Mouse (Mus musculus): ENCODE measurements around the gene Cdkal1. TPM values are rescaled to one million over a fixed set of nuclear protein-coding genes. Genes with fewer than 3 reads are reported as not detected.

The Cdkal1 gene
- total and polyA plus RNA-seq, 3 experiments: 8.7 to 13.7 (median 9.5) TPM

DNA sequence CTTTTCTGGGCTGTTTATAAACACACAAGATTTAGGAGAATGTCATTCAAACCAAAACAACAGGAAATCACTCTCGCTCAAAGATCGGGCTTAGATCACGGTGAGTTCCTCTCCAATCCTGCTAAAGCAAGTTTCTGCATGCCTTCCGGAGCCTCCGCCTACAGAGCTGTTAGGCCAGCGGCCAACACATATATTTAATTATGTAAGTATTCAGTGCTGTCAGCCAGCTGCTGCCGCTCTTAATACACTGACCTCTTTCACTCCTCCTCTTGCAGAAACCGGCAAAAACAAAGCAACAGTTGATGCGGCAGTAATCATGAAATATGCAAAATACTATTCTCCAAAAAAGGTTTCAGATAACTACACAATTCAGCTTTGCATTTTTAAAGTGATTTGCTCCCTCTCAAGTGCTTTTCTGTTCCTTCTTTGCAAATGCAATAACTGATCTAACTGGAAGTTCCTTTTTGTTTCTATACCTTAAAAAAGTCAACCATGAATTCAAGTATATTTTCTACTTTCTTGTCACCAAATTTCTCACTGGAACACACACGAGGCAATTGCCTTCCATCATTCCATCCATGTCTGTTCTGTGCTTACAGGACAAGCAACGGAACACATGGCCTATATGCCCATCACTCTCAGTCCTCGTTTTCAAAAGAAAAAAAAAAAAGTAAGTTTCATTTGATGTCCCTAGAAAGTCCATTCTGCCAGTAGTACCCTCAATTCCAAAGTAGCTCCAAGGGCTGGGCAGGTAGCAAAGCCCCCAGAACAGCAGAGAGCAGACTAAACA lies 85.6 kb downstream of the Cdkal1 start:
- Histone ChIP-seq H3K27ac (ENCODE audit: insufficient read depth, low read depth) (no peak overlapping the region), H3K9me3 (replicated peaks; ENCODE audit: low read length) (no peaks in the 10 kb centered on the region), H3K79me2 (replicated peaks; ENCODE audit: control insufficient read depth, extremely low read depth, insufficient read depth, poor library complexity, severe bottlenecking) (no peaks in the 10 kb centered on the region), H3K36me3 (replicated peaks in 1 of 2; ENCODE audit: control insufficient read depth in 1 of 2, insufficient read depth in 1 of 2, low read length in 1 of 2) (peaks cover 4 to 17% of the 10 kb centered on the region in 2 experiments), H3K9ac (ENCODE audit: insufficient read depth, low read depth) (no peak overlapping the region), H3K4me3 (replicated peaks in 1 of 3; ENCODE audit: low read depth in 2 of 3, low read length in 2 of 3, poor library complexity in 1 of 3) (no peak overlapping the region), H3K4me2 (ENCODE audit: insufficient read depth, low read depth, poor library complexity, severe bottlenecking) (no peak overlapping the region), H3K27me3 (replicated peaks) (no peaks in the 10 kb centered on the region), H3K4me1 (ENCODE audit: control insufficient read depth in 1 of 2, insufficient read depth in 2 of 2) (peaks cover 0 to 57% of the 10 kb centered on the region in 2 experiments; a peak in 2 of 4 replicates)
- in situ Hi-C loops (cut with MboI; ENCODE audit: low pct_ligation_motif_present, low pct_unique_long_range_greater_than_20kb, low sequenced_read_pairs): no loop called here
- DNase-seq (ENCODE audit: extremely low read depth): no peak
- dilution Hi-C loops (cut with MboI; ENCODE audit: extremely low pct_ligation_motif_present, extremely low pct_unique_long_range_greater_than_20kb, low sequenced_read_pairs): no loop called here
- TF ChIP-seq NRF1 (IDR thresholded peaks at IDR 0.05; ENCODE audit: low read depth, low read length): no peak
- TF ChIP-seq JUN (IDR thresholded peaks at IDR 0.05; ENCODE audit: insufficient read depth, low read depth, low read length): no peak
- no peak for TF ChIP-seq PAX5 (IDR thresholded peaks at IDR 0.05; ENCODE audit: low read length)
- no peak for TF ChIP-seq CTCF (conservative IDR thresholded peaks at IDR 0.05 in 1 of 2, IDR thresholded peaks at IDR 0.05 in 1 of 2; ENCODE audit: low read depth in 2 of 2, low read length in 2 of 2)
- no peak for TF ChIP-seq ETS1 (conservative IDR thresholded peaks at IDR 0.05; ENCODE audit: low read depth, low read length)
- TF ChIP-seq IRF4 (IDR thresholded peaks at IDR 0.05; ENCODE audit: low read depth, low read length): no peak
- TF ChIP-seq GABPA (IDR thresholded peaks at IDR 0.05; ENCODE audit: insufficient replicate concordance, low read depth, low read length): no peak
- TF ChIP-seq JUND (conservative IDR thresholded peaks at IDR 0.05; ENCODE audit: low read depth, low read length): no peak
- TF ChIP-seq MXI1 (IDR thresholded peaks at IDR 0.05; ENCODE audit: low read depth, low read length): no peak
- TF ChIP-seq MEF2A (IDR thresholded peaks at IDR 0.05; ENCODE audit: borderline replicate concordance, low read depth, low read length): no peak
- no peak for TF ChIP-seq E2F4 (IDR thresholded peaks at IDR 0.05; ENCODE audit: insufficient replicate concordance, low read depth, low read length)
- no peak for TF ChIP-seq NELFE (IDR thresholded peaks at IDR 0.05; ENCODE audit: low read depth, low read length)
- no peak for TF ChIP-seq SIN3A (IDR thresholded peaks at IDR 0.05; ENCODE audit: low read length)
- no peak for TF ChIP-seq RAD21 (IDR thresholded peaks at IDR 0.05; ENCODE audit: low read depth, low read length)
- no peak for TF ChIP-seq CHD2 (IDR thresholded peaks at IDR 0.05; ENCODE audit: low read length)
- no peak for TF ChIP-seq POLR2A (IDR thresholded peaks at IDR 0.05; ENCODE audit: low read depth, low read length)
- no peak for TF ChIP-seq KAT2A (IDR thresholded peaks at IDR 0.05; ENCODE audit: insufficient replicate concordance, low read length)
- no peak for TF ChIP-seq SMC3 (IDR thresholded peaks at IDR 0.05; ENCODE audit: low read depth, low read length)
- TF ChIP-seq MYC (IDR thresholded peaks at IDR 0.05; ENCODE audit: low read depth, low read length): no peak
- TF ChIP-seq MAX (IDR thresholded peaks at IDR 0.05; ENCODE audit: low read length): no peak

DNA sequence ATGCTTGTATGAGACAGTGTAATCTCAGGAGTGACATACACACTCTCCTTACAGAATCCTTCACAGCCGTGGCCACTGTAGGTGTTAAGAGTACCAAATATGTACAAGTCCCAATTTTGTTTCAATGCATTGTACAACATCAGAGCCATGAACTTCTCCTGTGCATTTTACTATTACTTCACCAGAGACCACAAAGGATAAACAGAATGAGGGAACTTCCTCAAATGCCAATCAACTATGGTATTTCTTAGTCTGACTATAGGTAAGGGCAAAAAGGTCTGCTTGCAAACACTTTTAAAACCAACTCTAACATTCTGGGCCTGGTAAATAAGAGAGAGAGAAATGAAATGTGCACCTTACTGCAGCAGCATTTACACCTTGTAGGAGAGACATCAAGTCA lies 87.4 kb downstream of the Cdkal1 start:
- in situ Hi-C loops (cut with MboI; ENCODE audit: low pct_ligation_motif_present, low pct_unique_long_range_greater_than_20kb, low sequenced_read_pairs) (no loop called here), dilution Hi-C loops (cut with MboI; ENCODE audit: extremely low pct_ligation_motif_present, extremely low pct_unique_long_range_greater_than_20kb, low sequenced_read_pairs) (no loop called here)
- H3K9me3 ChIP-seq (replicated peaks; ENCODE audit: low read length): no peaks in the 10 kb centered on the region
- no peak overlapping the region for H3K9ac ChIP-seq (ENCODE audit: insufficient read depth, low read depth)
- peaks cover 0 to 53% of the 10 kb centered on the region in 2 experiments; a peak in 2 of 4 replicates for H3K4me1 ChIP-seq (ENCODE audit: control insufficient read depth in 1 of 2, insufficient read depth in 2 of 2)
- no peak overlapping the region for H3K4me2 ChIP-seq (ENCODE audit: insufficient read depth, low read depth, poor library complexity, severe bottlenecking)
- H3K4me3 ChIP-seq (replicated peaks in 1 of 3; ENCODE audit: low read depth in 2 of 3, low read length in 2 of 3, poor library complexity in 1 of 3): no peak overlapping the region
- peaks cover 4 to 15% of the 10 kb centered on the region in 2 experiments for H3K36me3 ChIP-seq (replicated peaks in 1 of 2; ENCODE audit: control insufficient read depth in 1 of 2, insufficient read depth in 1 of 2, low read length in 1 of 2)
- H3K27ac ChIP-seq (ENCODE audit: insufficient read depth, low read depth): no peak overlapping the region
- TF ChIP-seq ZNF384 (IDR thresholded peaks at IDR 0.05; ENCODE audit: low read depth, low read length): no peak
- no peak for TF ChIP-seq JUN (IDR thresholded peaks at IDR 0.05; ENCODE audit: insufficient read depth, low read depth, low read length)
- TF ChIP-seq JUND (conservative IDR thresholded peaks at IDR 0.05; ENCODE audit: low read depth, low read length): no peak
- no peak for TF ChIP-seq EP300 (IDR thresholded peaks at IDR 0.05; ENCODE audit: low read length)
- H3K27me3 ChIP-seq (replicated peaks): no peaks in the 10 kb centered on the region
- no peak for DNase-seq (ENCODE audit: extremely low read depth)
- no peaks in the 10 kb centered on the region for H3K79me2 ChIP-seq (replicated peaks; ENCODE audit: control insufficient read depth, extremely low read depth, insufficient read depth, poor library complexity, severe bottlenecking)
